Mouse (Mus musculus): ENCODE data around the gene Dab2ip. TPM values are rescaled to one million over a fixed set of nuclear protein-coding genes. Genes with fewer than 3 reads are reported as not detected.
A peak's percentile ranks its signal among the peaks of the same experiment; 100 is the strongest.

Gene Dab2ip
- polyA plus RNA-seq, 1 experiment = 0.40 TPM

DNA sequence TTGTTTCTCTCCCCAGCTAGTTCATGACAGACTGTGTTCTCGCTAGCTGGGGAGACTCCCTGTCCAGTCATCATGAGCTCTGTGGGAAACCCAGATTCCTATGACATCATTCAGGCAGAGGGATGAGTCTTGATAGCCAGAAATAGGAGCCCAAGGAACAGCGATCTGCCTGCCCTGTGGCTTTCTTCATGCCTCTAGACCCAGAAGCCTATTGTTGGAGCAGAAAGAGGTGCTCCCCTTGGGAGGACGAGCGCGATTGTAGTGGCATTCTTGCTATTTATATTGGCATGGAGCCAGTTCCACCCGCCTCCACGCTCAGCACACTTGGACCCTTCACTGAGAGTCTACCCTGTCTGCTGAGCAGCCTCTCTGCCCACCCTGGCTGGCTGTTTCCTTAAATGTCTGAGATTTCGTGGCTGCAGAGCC is 156.7 kb downstream of the Dab2ip start:
- peaks cover 17% of the 10 kb centered on the region for H3K4me1 ChIP-seq (ENCODE audit: control insufficient read depth, insufficient read depth, low read length)

DNA sequence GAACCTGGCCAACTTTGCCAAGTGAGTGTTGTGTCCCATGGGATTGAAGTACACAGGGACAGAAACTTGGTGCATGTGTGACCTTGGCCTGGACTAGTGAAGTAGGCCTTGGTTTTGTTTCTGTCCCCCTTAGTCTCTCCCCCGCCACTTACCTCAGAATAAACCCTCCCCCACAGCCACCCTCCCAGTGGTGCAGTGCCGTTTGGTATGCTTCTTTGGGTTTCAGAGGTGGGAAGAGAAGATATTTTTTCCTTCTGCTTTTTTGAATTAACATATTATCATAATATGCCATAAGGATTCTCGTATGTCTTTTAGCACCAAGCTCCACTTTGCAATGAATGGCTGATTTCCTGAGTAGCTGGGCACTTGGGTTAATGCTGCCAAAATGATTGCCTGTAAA is 157.4 kb downstream of the Dab2ip start:
- Histone ChIP-seq H3K4me3 (ENCODE audit: insufficient read depth, low read length) (no peak overlapping the region), H3K4me1 (ENCODE audit: control insufficient read depth, insufficient read depth, low read length) (peaks cover 17% of the 10 kb centered on the region), H3K27ac (ENCODE audit: insufficient read depth, low read depth, low read length) (no peak overlapping the region)
- TF ChIP-seq CTCF (IDR thresholded peaks at IDR 0.05; ENCODE audit: low read depth, low read length) (no peak), POLR2A (IDR thresholded peaks at IDR 0.05; ENCODE audit: borderline replicate concordance, low read depth, low read length) (no peak)

More for the DNA sequence above, 156.7 kb downstream of the Dab2ip start:
- Histone ChIP-seq H3K4me3 (ENCODE audit: insufficient read depth, low read length) (no peak overlapping the region), H3K27ac (ENCODE audit: insufficient read depth, low read depth, low read length) (no peak overlapping the region)
- TF ChIP-seq POLR2A (IDR thresholded peaks at IDR 0.05; ENCODE audit: borderline replicate concordance, low read depth, low read length) (no peak), CTCF (IDR thresholded peaks at IDR 0.05; ENCODE audit: low read depth, low read length) (no peak)

DNA sequence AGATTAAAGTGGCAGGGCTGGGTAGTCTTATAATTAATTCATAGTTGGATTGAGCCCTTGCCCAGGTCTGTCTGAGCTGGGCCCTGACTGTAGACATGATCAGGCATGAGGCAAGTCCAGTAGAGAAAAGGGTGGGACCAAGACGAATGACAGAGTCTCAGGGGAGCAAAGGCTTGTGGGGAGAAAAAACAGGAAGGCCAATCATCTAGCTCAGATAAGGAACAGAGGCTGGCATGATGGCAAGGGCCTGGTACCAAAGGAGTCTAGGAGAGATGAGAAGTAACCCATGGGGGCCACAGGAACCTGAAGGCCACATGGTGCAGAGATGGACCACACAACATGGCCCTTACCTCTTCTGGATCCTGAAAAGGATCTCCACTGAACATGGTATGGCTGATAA is 158.1 kb downstream of the Dab2ip start:
- Histone ChIP-seq H3K4me3 (ENCODE audit: insufficient read depth, low read length) (no peak overlapping the region), H3K4me1 (ENCODE audit: control insufficient read depth, insufficient read depth, low read length) (peaks cover 17% of the 10 kb centered on the region), H3K27ac (ENCODE audit: insufficient read depth, low read depth, low read length) (no peak overlapping the region)
- TF ChIP-seq POLR2A (IDR thresholded peaks at IDR 0.05; ENCODE audit: borderline replicate concordance, low read depth, low read length) = no peak
- no peak for TF ChIP-seq CTCF (IDR thresholded peaks at IDR 0.05; ENCODE audit: low read depth, low read length)

DNA sequence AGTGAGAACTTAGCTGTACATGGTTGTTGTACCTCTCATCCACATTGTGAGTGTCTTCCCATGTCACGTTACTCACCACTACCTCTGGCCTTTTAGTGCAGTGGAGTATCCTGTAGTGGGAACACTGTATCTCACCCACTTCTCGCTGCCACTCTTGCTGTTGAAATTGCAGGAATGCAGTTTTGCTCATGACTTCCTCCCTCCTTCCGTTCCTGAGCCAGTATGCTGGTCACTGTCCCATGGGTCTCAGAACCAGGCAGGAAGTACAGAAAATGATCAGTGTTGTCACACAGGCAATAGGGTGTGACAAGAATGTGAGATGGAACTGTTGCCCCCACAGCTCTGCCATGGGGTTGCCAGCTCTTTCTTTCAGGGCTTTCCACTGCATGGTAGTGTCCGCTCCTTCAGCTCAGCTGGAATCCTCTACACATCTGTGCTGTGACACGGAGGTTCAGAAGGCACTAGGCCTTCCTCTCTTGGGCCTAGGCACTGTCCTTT is 160.0 kb downstream of the Dab2ip start:
- Histone ChIP-seq H3K4me1 (ENCODE audit: control insufficient read depth, insufficient read depth, low read length) (peaks cover 21% of the 10 kb centered on the region), H3K27ac (ENCODE audit: insufficient read depth, low read depth, low read length) (peak overlapping the region; percentile 5; the same call in 1 of the 2 replicates), H3K4me3 (ENCODE audit: insufficient read depth, low read length) (no peak overlapping the region)
- TF ChIP-seq POLR2A (IDR thresholded peaks at IDR 0.05; ENCODE audit: borderline replicate concordance, low read depth, low read length) (no peak), CTCF (IDR thresholded peaks at IDR 0.05; ENCODE audit: low read depth, low read length) (no peak)

DNA sequence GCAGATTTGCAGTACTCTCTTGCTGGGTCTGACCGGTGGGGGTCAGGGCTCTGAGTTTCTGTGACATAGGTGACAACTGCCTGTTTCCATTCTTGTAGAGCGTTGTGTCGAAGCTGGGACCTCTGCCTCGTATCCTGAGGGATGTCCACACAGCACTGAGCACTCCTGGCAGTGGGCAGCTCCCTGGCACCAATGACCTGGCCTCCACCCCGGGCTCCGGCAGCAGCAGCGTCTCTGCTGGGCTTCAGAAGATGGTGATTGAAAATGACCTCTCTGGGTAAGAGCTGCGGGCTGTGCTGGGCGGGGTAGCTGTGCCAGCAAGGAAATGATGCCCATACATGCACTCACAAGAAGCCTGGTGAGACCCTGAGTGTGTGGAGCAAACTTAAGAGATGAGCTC is 160.6 kb downstream of the Dab2ip start:
- Histone ChIP-seq H3K4me1 (ENCODE audit: control insufficient read depth, insufficient read depth, low read length) (peaks cover 21% of the 10 kb centered on the region), H3K4me3 (ENCODE audit: insufficient read depth, low read length) (no peak overlapping the region), H3K27ac (ENCODE audit: insufficient read depth, low read depth, low read length) (no peak overlapping the region)
- TF ChIP-seq POLR2A (IDR thresholded peaks at IDR 0.05; ENCODE audit: borderline replicate concordance, low read depth, low read length) = no peak
- no peak for TF ChIP-seq CTCF (IDR thresholded peaks at IDR 0.05; ENCODE audit: low read depth, low read length)

DNA sequence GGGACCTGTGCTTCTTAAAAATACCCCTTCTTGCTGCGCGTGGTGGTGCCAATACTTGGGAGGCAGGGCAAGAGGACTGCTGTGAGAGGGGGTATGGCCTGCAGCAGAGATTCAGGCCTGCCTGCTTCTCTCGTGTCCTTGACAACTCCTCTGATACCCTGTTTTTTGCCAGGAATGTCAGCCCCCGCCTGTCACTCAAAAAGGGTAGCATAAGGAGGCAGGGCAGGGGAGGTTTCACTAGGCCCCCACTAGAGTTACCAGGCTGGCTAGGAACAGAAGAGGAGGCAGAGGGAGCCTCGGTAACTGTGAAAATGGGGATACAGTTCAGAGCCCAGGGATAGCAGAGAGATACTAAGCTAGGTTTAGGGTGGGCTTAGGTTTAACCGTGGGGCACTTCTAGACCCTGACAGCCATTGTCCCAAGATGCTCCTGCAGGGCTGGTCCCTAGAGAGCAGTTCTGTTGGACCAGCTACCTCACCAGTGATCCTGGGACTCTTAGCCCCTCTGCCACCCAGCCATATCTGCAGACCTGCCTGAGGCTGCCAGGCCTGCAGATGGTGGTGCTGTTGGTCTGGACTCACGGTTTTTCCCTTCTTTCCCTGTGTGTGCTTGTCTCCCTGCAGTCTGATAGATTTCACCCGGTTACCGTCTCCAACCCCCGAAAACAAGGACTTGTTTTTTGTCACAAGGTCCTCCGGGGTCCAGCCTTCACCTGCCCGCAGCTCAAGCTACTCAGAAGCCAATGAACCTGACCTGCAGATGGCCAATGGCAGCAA is 161.4 kb downstream of the Dab2ip start:
- TF ChIP-seq POLR2A (IDR thresholded peaks at IDR 0.05; ENCODE audit: borderline replicate concordance, low read depth, low read length) (no peak), CTCF (IDR thresholded peaks at IDR 0.05; ENCODE audit: low read depth, low read length) (no peak)
- no peak overlapping the region for H3K27ac ChIP-seq (ENCODE audit: insufficient read depth, low read depth, low read length)
- H3K4me1 ChIP-seq (ENCODE audit: control insufficient read depth, insufficient read depth, low read length) = peaks cover 20% of the 10 kb centered on the region
- H3K4me3 ChIP-seq (ENCODE audit: insufficient read depth, low read length) = no peak overlapping the region

DNA sequence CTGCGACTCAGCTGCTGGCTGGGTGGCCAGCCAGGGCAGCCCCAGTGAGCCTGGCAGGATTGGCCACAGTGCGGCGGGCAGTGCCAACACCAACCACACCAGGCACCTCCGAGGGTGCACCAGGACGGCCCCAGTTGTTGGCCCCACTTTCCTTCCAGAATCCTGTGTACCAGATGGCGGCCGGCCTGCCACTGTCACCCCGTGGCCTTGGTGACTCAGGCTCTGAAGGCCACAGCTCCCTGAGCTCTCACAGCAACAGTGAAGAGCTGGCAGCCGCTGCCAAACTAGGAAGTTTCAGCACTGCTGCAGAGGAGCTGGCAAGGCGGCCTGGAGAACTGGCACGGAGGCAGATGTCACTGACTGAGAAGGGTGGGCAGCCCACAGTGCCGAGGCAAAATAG is 162.0 kb downstream of the Dab2ip start:
- Histone ChIP-seq H3K4me3 (ENCODE audit: insufficient read depth, low read length) (no peak overlapping the region), H3K27ac (ENCODE audit: insufficient read depth, low read depth, low read length) (no peak overlapping the region), H3K4me1 (ENCODE audit: control insufficient read depth, insufficient read depth, low read length) (peaks cover 14% of the 10 kb centered on the region)
- no peak for TF ChIP-seq POLR2A (IDR thresholded peaks at IDR 0.05; ENCODE audit: borderline replicate concordance, low read depth, low read length)
- TF ChIP-seq CTCF (IDR thresholded peaks at IDR 0.05; ENCODE audit: low read depth, low read length) = no peak

DNA sequence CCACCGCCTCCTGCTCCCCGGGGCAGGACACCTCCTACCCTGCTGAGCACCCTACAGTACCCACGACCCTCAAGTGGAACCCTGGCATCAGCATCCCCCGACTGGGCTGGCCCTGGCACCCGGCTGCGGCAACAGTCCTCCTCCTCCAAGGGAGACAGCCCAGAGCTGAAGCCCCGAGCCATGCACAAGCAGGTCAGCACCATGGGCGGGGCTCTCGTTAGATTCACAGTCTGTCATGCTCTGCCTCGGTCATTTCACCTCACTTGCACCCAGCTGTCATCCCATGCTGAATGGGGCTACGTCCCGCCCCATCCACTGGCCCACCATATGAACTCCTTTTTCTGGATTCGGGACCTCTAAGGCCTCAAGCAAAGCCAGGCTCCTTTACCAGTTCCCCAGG is 162.5 kb downstream of the Dab2ip start:
- Histone ChIP-seq H3K27ac (ENCODE audit: insufficient read depth, low read depth, low read length) (no peak overlapping the region), H3K4me3 (ENCODE audit: insufficient read depth, low read length) (no peak overlapping the region), H3K4me1 (ENCODE audit: control insufficient read depth, insufficient read depth, low read length) (peaks cover 14% of the 10 kb centered on the region)
- TF ChIP-seq POLR2A (IDR thresholded peaks at IDR 0.05; ENCODE audit: borderline replicate concordance, low read depth, low read length) (no peak), CTCF (IDR thresholded peaks at IDR 0.05; ENCODE audit: low read depth, low read length) (no peak)

DNA sequence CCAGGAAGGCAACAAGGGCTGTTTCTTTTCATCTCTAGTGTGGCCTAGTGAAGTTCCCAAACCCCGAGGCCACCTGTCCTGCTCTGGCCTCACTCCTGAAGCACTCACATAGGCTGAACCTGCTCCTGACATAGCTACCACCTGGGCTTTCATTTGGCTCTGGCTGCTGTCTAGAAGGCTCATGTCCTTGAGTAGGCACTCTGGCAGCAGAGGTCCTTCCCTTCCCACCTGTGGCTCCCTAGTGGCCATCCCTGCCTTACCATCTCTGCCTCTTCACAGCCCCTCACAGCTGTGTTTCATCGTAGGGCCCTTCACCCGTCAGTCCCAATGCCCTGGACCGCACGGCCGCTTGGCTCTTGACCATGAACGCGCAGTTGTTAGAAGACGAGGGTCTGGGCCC is 162.9 kb downstream of the Dab2ip start:
- no peak overlapping the region for H3K27ac ChIP-seq (ENCODE audit: insufficient read depth, low read depth, low read length)
- TF ChIP-seq CTCF (IDR thresholded peaks at IDR 0.05; ENCODE audit: low read depth, low read length) (no peak), POLR2A (IDR thresholded peaks at IDR 0.05; ENCODE audit: borderline replicate concordance, low read depth, low read length) (no peak)
- no peak overlapping the region for H3K4me3 ChIP-seq (ENCODE audit: insufficient read depth, low read length)
- peaks cover 14% of the 10 kb centered on the region for H3K4me1 ChIP-seq (ENCODE audit: control insufficient read depth, insufficient read depth, low read length)

DNA sequence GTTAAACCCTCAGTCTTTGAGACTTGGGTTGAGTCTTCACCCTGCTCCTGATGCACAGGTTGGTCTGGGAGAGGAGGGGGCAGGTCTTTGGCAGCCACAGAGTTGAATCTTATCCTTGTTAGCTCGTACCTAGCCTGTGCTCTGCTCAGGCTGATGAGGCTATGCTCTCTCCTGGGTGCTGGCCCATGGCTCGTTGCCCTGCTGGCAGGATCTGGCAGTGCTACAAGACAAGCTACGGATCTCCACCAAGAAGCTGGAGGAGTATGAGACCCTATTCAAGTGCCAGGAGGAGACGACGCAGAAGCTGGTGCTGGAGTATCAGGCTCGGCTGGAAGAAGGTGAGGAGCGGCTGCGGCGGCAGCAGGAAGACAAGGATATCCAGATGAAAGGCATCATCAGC is 164.8 kb downstream of the Dab2ip start:
- Histone ChIP-seq H3K4me3 (ENCODE audit: insufficient read depth, low read length) (no peak overlapping the region), H3K27ac (ENCODE audit: insufficient read depth, low read depth, low read length) (no peak overlapping the region), H3K4me1 (ENCODE audit: control insufficient read depth, insufficient read depth, low read length) (peaks cover 11% of the 10 kb centered on the region)
- TF ChIP-seq POLR2A (IDR thresholded peaks at IDR 0.05; ENCODE audit: borderline replicate concordance, low read depth, low read length) (no peak), CTCF (IDR thresholded peaks at IDR 0.05; ENCODE audit: low read depth, low read length) (no peak)
